Mouse (Mus musculus): Measurements from ENCODE around the gene Drg2.
"Not testable (repeated sequence)": the region's sequence is repeated elsewhere in the genome, so short reads cannot be mapped to it uniquely, and the experiment has no call there.

The Drg2 gene

DNA sequence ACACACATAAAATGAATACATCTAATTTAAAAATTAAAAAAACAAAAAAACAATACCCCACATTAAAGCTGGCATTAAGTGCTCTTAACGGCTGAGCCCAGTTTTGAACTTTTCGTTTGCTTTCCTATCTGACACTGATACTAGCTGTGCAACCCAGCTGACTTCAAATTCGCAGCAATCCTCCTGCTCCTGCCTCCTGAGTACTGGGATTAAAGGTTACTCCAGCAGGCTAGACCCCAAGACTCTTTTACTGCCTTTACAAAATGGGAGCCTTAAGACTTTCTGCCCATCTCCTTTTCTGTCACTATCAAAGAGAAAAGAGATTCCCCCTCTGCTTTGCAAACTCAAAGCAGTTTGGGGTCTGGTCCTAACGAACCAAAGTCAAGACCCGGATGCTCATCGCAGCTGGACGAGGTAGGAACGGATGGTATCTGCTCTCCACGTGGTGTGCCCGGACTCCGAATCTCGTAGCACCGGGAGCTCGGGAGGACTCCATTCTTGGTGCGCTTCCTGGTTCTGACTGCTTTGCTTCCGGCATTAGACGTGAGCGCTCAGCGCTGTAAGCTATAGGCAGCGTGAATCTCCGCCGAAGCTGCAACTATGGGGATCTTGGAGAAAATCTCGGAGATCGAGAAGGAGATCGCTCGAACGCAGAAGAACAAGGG is at the start of gene Drg2:
Gene Drg2, plus strand, starts transcription at position 512 of the 665 bp plus-strand sequence.
- peak; percentile 76 for DNase-seq (ENCODE audit: low read depth, low spot score)

DNA sequence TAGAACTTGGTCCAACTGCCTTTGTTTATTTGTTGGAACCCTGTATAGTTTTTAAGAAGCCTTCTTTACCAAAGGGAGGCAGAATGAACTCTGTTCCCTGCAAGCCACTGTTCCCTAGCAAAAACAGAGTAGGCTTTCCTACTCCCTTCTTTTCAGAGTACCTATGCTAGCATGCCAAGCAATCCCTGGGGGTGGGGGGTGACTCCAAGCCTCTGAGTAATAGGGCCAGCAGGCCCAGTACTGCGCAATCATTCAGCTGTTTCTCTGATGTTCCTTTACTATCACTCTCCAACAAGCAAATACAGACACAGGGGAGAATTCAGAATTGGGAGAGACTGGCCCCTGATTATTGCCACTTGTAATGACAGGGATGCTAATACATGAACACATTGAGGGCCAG is 47.8 kb upstream of the Drg2 start:
- no peak for DNase-seq (ENCODE audit: low read depth, low spot score)

- peak; percentile 51 for DNase-seq (ENCODE audit: low read depth, low spot score)
Measured at GRCm38 (mm10) chr11:60412173-60412572, 42.2 kb upstream of the Drg2 start.

DNA sequence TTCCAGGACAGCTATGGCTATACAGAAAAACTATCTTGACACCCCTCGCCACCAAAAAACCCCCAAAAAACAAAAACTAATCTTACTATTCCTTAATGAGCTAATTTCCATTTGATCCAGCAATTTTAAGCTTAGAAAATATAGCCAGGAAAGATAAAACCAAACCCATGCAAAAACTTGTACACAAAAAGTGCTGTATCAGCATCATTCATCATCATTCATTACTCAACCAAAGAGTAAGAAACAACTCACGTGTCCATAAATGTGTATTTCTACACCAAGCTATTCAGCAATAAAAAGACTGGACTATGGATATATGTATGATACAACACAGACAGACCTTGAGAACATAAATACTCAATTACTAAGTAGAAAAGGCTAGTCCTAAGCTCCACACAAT is 41.5 kb upstream of the Drg2 start:
- DNase-seq (ENCODE audit: low read depth, low spot score), result no peak

DNA sequence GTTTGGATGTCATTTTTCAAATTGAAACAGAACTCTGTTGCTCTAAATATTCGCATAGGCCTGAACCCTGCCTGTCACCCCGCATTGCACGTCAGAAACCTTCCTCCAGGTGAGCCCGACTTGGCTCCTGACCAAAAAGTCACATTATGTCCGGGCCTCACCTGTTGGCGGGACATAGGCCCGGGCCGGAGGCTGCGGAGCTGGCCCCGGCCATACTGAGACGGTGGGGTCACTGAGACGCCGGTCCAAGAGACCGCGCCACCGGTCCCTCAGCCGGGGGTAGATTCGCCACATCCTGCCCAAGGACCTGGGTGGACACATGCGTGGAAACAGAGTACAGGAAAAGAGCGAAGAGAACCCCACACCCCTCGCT is 37.8 kb upstream of the Drg2 start:
- DNase-seq (ENCODE audit: low read depth, low spot score), result no peak

- peak; percentile 98 for DNase-seq (ENCODE audit: low read depth, low spot score)
Measured at GRCm38 (mm10) chr11:60416963-60417716, 37.3 kb upstream of the Drg2 start, which contains the start of gene Gid4. TSS of gene Gid4 (plus strand) at chr11:60417145.

DNA sequence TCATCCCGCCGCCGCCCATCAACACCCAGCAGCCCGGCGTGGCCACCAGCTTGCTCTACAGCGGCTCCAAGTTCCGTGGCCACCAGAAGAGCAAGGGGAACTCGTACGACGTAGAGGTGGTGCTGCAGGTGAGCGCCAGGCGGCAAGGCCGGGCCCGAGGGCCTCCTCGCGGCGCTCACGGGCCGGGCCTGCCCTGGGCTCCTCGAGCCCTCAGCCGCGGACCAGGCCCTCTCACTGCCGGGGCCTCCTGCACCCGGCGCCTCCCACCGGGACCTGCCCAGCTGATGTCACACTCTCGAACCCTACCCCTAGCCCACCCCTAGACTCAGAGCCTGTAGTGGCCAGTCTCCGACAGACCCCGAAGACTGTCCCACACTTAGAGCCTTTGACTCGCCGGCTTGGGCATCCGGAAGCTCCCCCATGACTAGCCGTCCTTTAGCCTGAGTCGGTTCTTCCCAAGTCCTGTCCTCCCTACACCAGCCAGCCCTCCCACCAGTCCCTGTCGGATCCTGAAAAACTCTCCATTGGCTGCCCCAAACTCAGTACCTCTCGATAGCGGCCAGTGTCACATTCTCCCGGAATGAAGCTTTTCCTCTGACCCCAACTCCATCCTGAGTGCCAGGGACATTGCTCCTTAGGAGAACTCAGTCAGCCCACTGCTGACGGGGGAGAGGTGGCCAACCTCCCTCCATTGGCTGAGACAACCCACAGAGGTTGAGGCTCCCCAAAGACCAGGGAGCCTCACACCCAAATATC is 36.5 kb upstream of the Drg2 start, which contains the start of gene Atpaf2:
Gene Atpaf2, minus strand, starts transcription at position 741 of the 756 bp plus-strand sequence.
- DNase-seq (ENCODE audit: low read depth, low spot score), result no peak

- no peak for DNase-seq (ENCODE audit: low read depth, low spot score)
Measured at GRCm38 (mm10) chr11:60418473-60418803, 36.0 kb upstream of the Drg2 start.

- no peak for DNase-seq (ENCODE audit: low read depth, low spot score)
Measured at GRCm38 (mm10) chr11:60422046-60422668, 32.2 kb upstream of the Drg2 start.

DNA sequence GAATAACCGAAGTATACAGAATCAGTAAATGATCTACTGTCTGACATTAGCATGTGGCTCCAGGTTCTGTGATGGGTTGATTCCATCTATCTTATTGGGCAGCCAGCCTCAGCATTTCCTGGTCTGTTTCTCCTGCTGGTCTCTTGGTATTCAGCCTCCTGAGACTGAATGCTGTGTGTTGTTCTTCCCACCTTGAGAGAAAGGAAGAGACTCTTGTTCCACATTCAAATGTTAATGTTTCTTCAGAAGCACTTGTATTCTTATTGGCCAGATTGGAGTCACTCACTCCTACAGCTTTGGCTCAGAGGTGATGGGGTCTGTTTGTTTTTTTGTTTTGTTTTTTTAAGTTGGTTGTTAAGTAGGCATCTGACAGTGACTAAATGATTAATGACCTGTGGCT is 31.4 kb upstream of the Drg2 start:
- DNase-seq (ENCODE audit: low read depth, low spot score), result no peak

- DNase-seq (ENCODE audit: low read depth, low spot score), result no peak
Measured at GRCm38 (mm10) chr11:60426417-60426816, 28.0 kb upstream of the Drg2 start.

DNA sequence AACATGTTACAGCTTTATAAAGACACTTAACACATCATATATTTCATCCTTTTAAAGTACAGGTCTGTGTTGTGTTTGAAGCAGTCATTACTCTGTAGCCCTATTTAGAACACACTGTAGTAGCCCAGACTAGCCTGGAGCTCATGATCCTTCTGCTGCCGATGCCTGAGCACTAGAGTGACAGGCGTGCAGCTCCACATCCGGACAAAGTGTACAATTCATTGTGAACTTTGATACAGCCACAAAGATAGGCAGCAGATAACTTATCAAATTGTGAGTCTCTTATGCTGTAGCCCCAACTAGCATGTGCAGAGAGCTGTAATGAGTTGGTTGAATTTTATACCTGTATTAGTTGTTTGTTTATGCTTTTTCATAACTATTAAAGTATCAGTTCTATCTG is 26.8 kb upstream of the Drg2 start:
- DNase-seq (ENCODE audit: low read depth, low spot score), result no peak

- no peak for DNase-seq (ENCODE audit: low read depth, low spot score)
Measured at GRCm38 (mm10) chr11:60433501-60433900, 20.9 kb upstream of the Drg2 start.

- DNase-seq (ENCODE audit: low read depth, low spot score), result no peak
Measured at GRCm38 (mm10) chr11:60435133-60435532, 19.3 kb upstream of the Drg2 start.

- no peak for DNase-seq (ENCODE audit: low read depth, low spot score)
Measured at GRCm38 (mm10) chr11:60436618-60437017, 17.8 kb upstream of the Drg2 start.

DNA sequence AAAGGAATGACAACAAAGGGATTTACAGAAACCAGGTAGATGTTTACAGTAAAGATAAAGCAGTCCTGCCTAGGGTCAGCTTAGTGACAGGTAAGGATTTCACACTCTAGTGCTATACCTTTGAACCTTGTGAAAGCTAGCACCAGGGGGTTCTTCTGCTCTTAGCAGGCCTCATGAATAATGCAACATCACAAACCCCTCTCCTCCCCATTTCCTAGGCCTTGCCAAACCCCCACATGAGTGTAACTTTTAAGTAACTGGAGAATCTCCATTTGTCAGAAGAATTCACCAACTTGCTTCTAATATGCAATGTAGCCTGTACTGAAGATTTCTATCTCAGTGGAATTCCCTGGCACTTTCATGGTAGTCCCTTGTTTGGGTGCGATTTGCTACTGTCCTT is 14.8 kb upstream of the Drg2 start:
- not testable (repeated sequence) for DNase-seq (ENCODE audit: low read depth, low spot score)

DNA sequence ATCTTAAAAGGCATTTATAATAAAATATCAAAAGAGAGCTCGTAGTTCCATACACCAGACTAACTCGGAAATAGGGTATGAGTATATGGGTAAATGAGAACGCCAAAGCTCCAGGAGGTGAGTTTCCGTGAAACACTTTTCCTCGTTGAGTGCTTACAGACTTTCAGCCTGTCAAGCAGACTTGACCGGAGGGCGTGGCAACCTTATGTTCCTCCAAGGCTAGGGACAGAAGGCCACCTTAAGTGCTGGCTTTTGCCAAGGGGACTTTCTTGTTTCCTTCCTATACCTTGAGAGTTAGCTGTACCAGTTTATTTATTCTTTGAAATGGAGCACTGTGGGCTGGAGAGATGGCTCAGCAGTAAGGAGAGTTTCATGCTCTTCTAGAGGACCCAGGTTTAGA is 14.2 kb upstream of the Drg2 start:
- no peak for DNase-seq (ENCODE audit: low read depth, low spot score)

GRCm38 (mm10) chr11:60442896-60443295 is 11.5 kb upstream of the Drg2 start:
- no peak for DNase-seq (ENCODE audit: low read depth, low spot score)

GRCm38 (mm10) chr11:60444007-60444406 is 10.4 kb upstream of the Drg2 start:
- DNase-seq (ENCODE audit: low read depth, low spot score), result no peak

DNA sequence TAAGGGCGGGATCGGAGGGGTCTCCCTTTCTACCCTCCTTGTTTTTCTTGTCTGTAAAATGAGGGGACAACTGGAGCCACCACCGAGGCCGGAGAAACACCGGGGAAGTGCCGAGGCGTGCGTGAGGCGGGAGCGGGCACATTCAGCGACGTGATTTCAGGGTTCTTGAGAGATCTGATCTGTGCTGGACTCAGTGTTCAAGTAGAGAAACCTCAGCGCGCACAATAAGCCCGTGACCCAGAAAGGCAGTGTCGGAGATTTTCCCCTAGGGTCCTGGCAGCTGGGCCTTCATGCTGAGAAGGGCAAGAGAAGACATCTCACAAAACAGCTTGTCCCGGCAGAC is 325 bp downstream of the Drg2 start:
- DNase-seq (ENCODE audit: low read depth, low spot score), result no peak

DNA sequence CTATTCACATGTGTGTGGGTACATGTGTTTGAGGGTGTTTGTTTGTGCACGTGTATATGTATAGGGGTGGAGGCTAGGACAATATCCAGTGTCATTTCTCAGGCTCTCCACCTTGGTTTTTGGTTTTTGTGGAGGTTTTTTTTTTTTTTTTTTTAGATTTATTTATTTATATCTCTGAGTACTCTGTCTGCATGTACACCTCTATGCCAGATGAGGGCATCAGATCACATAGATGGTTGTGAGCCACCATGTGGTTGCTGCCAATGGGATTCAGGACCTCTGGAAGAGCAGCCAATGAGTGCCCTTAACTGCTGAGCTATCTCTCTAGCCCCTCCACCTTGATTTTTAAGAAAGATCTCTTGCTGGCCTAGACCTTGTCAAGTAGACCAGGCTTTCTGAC is 3.6 kb downstream of the Drg2 start:
- no peak for DNase-seq (ENCODE audit: low read depth, low spot score)

- DNase-seq (ENCODE audit: low read depth, low spot score), result no peak
Measured at GRCm38 (mm10) chr11:60465943-60466380, 11.6 kb downstream of the Drg2 start.
